Mouse (Mus musculus) kidney, embryonic 16.5 days (tissue): ENCODE data around the gene Exoc6b. TPM values are rescaled to one million over a fixed set of nuclear protein-coding genes. Genes with fewer than 3 reads are reported as not detected.

ENCODE experiments used
- ATAC-seq: fragments of 200-750 bp; cut with Nextera tagmentation; 2 replicates; pipeline ENCODE4 v1.8.0; 2017; ENCODE audit warnings: moderate TSS enrichment; ENCODE audit not compliant: low FRiP score, low TSS enrichment
- H3K27ac ChIP-seq: fragments of 300-500 bp; sonication (generic); 2 replicates; pipeline ENCODE4 v1.5.1; 2014; ENCODE audit warnings: low read length
- H3K27me3 ChIP-seq: fragments of 300-500 bp; sonication (generic); 2 replicates; pipeline ENCODE4 v1.6.1; 2014; ENCODE audit warnings: low read length, control low read depth, mixed read lengths; ENCODE audit not compliant: insufficient read depth
- H3K36me3 ChIP-seq: fragments of 300-500 bp; sonication (generic); 2 replicates; pipeline ENCODE4 v1.6.1; 2014; ENCODE audit warnings: low read length, control low read depth, mixed read lengths; ENCODE audit not compliant: insufficient read depth
- H3K4me1 ChIP-seq: fragments of 300-500 bp; sonication (generic); 2 replicates; pipeline ENCODE4 v1.6.1; 2014; ENCODE audit warnings: low read length, control low read depth, mixed read lengths; ENCODE audit not compliant: insufficient read depth
- H3K4me2 ChIP-seq: fragments of 300-500 bp; sonication (generic); replicated peaks from 2 replicates; pipeline ENCODE4 v1.6.1; 2014; ENCODE audit warnings: low read depth, low read length
- H3K4me3 ChIP-seq: fragments of 300-500 bp; sonication (generic); 2 replicates; pipeline ENCODE4 v1.5.1; 2014; ENCODE audit warnings: mild to moderate bottlenecking, low read length
- H3K9ac ChIP-seq: fragments of 300-500 bp; sonication (generic); replicated peaks from 2 replicates; pipeline ENCODE4 v1.6.1; 2014; ENCODE audit warnings: low read length
- H3K9me3 ChIP-seq: fragments of 300-500 bp; sonication (generic); 2 replicates; pipeline ENCODE4 v1.6.1; 2016; ENCODE audit warnings: low read length, control low read depth
- WGBS: fragments of 180-500 bp; shearing (Covaris S2); extraction: QIAGEN DNeasy Blood & Tissue Kit; methylation state at CpG from one replicate; pipeline ENCODE4 v1.1.7; 2014; 5-methylcytosine and 5-hydroxymethylcytosine counted together
- polyA plus RNA-seq: library from polyadenylated mRNA; unstranded; fragments of >200 nt; fragmentation: Nextera tagmentation; extraction: Ambion mirVana; gene quantifications from 2 replicates; pipeline ENCODE4 v1.2.1, GENCODE M21; 2015

Gene Exoc6b
- polyA plus RNA-seq, 1 experiment from 2014 or later, result 27.6 TPM

GRCm38 (mm10) chr6:84752806-84753420 lies 316.4 kb downstream of the Exoc6b start:
- H3K4me3 ChIP-seq, result no peak overlapping the region
- H3K36me3 ChIP-seq, result no peaks in the 10 kb centered on the region
- H3K4me1 ChIP-seq, result no peaks in the 10 kb centered on the region
- no peaks in the 10 kb centered on the region for H3K27me3 ChIP-seq
- no peaks in the 10 kb centered on the region for H3K9me3 ChIP-seq
- no peak overlapping the region for H3K4me2 ChIP-seq
- H3K9ac ChIP-seq, result no peak overlapping the region
- no peak overlapping the region for H3K27ac ChIP-seq
- no peak for ATAC-seq

- ATAC-seq, result no peak
- Histone ChIP-seq H3K4me1 (0 out of 2 replicates have a peak, but pooled peaks cover 5% of the 10 kb centered on the region), H3K27ac (no peak overlapping the region), H3K4me3 (no peak overlapping the region), H3K36me3 (no peaks in the 10 kb centered on the region), H3K4me2 (no peak overlapping the region), H3K27me3 (no peaks in the 10 kb centered on the region), H3K9me3 (no peaks in the 10 kb centered on the region), H3K9ac (no peak overlapping the region)
- 80% methylated on average over 2 of the region's 2 CpGs for WGBS
Observed at GRCm38 (mm10) chr6:84751409-84751808, 317.9 kb downstream of the Exoc6b start.

GRCm38 (mm10) chr6:84746847-84747395 lies 322.4 kb downstream of the Exoc6b start:
- Histone ChIP-seq H3K27me3 (no peaks in the 10 kb centered on the region), H3K4me1 (0 out of 2 replicates have a peak, but pooled peaks cover 5% of the 10 kb centered on the region), H3K27ac (no peak overlapping the region), H3K9ac (no peak overlapping the region), H3K4me2 (no peak overlapping the region), H3K36me3 (no peaks in the 10 kb centered on the region), H3K4me3 (no peak overlapping the region), H3K9me3 (no peaks in the 10 kb centered on the region)
- no peak for ATAC-seq
- 44% methylated on average over 10 of the region's 10 CpGs for WGBS

- no peak for ATAC-seq
- WGBS, result 80% methylated on average over 5 of the region's 5 CpGs
- H3K4me3 ChIP-seq, result no peak overlapping the region
- H3K27me3 ChIP-seq, result no peaks in the 10 kb centered on the region
- no peaks in the 10 kb centered on the region for H3K36me3 ChIP-seq
- H3K27ac ChIP-seq, result no peak overlapping the region
- H3K9ac ChIP-seq, result no peak overlapping the region
- H3K9me3 ChIP-seq, result no peaks in the 10 kb centered on the region
- no peak overlapping the region for H3K4me2 ChIP-seq
- 0 out of 2 replicates have a peak, but pooled peaks cover 5% of the 10 kb centered on the region for H3K4me1 ChIP-seq
Observed at GRCm38 (mm10) chr6:84746193-84746846, 323.0 kb downstream of the Exoc6b start.

GRCm38 (mm10) chr6:84745570-84745969 lies 323.7 kb downstream of the Exoc6b start:
- H3K27ac ChIP-seq, result no peak overlapping the region
- no peak overlapping the region for H3K4me2 ChIP-seq
- ATAC-seq, result no peak
- no peaks in the 10 kb centered on the region for H3K9me3 ChIP-seq
- H3K4me1 ChIP-seq, result 0 out of 2 replicates have a peak, but pooled peaks cover 5% of the 10 kb centered on the region
- H3K36me3 ChIP-seq, result no peaks in the 10 kb centered on the region
- WGBS, result 90% methylated on average over 7 of the region's 7 CpGs
- H3K4me3 ChIP-seq, result no peak overlapping the region
- H3K9ac ChIP-seq, result no peak overlapping the region
- H3K27me3 ChIP-seq, result no peaks in the 10 kb centered on the region

- no peaks in the 10 kb centered on the region for H3K27me3 ChIP-seq
- no peaks in the 10 kb centered on the region for H3K9me3 ChIP-seq
- H3K27ac ChIP-seq, result no peak overlapping the region
- 0 out of 2 replicates have a peak, but pooled peaks cover 5% of the 10 kb centered on the region for H3K4me1 ChIP-seq
- no peak overlapping the region for H3K4me2 ChIP-seq
- no peak overlapping the region for H3K9ac ChIP-seq
- no peak for ATAC-seq
- no peaks in the 10 kb centered on the region for H3K36me3 ChIP-seq
- WGBS, result 54% methylated on average over 3 of the region's 3 CpGs
- no peak overlapping the region for H3K4me3 ChIP-seq
Observed at GRCm38 (mm10) chr6:84742227-84742626, 327.1 kb downstream of the Exoc6b start.

- 61% methylated on average over 3 of the region's 3 CpGs for WGBS
- H3K4me3 ChIP-seq, result no peak overlapping the region
- no peaks in the 10 kb centered on the region for H3K9me3 ChIP-seq
- no peak overlapping the region for H3K4me2 ChIP-seq
- no peak overlapping the region for H3K9ac ChIP-seq
- H3K4me1 ChIP-seq, result no peaks in the 10 kb centered on the region
- no peaks in the 10 kb centered on the region for H3K36me3 ChIP-seq
- no peak for ATAC-seq
- H3K27ac ChIP-seq, result no peak overlapping the region
- no peaks in the 10 kb centered on the region for H3K27me3 ChIP-seq
Observed at GRCm38 (mm10) chr6:84736942-84737341, 332.4 kb downstream of the Exoc6b start.

- no peak for ATAC-seq
- Histone ChIP-seq H3K4me2 (no peak overlapping the region), H3K36me3 (no peaks in the 10 kb centered on the region), H3K27ac (no peak overlapping the region), H3K4me1 (no peaks in the 10 kb centered on the region), H3K27me3 (no peaks in the 10 kb centered on the region), H3K9ac (no peak overlapping the region), H3K9me3 (peaks cover 5% of the 10 kb centered on the region; the same call in 1 of the 2 replicates), H3K4me3 (no peak overlapping the region)
Observed at GRCm38 (mm10) chr6:84726876-84727275, 342.4 kb downstream of the Exoc6b start.

GRCm38 (mm10) chr6:84713171-84713570 lies 356.1 kb downstream of the Exoc6b start:
- Histone ChIP-seq H3K4me2 (no peak overlapping the region), H3K9me3 (no peaks in the 10 kb centered on the region), H3K36me3 (no peaks in the 10 kb centered on the region), H3K4me1 (no peaks in the 10 kb centered on the region), H3K27ac (no peak overlapping the region), H3K4me3 (no peak overlapping the region), H3K9ac (no peak overlapping the region), H3K27me3 (no peaks in the 10 kb centered on the region)
- WGBS, result 83% methylated on average over 11 of the region's 11 CpGs
- ATAC-seq, result no peak

GRCm38 (mm10) chr6:84710831-84711230 lies 358.5 kb downstream of the Exoc6b start:
- Histone ChIP-seq H3K4me3 (no peak overlapping the region), H3K36me3 (no peaks in the 10 kb centered on the region), H3K4me2 (no peak overlapping the region), H3K9ac (no peak overlapping the region), H3K27ac (no peak overlapping the region), H3K27me3 (no peaks in the 10 kb centered on the region), H3K4me1 (no peaks in the 10 kb centered on the region), H3K9me3 (no peaks in the 10 kb centered on the region)
- ATAC-seq, result no peak
- WGBS, result 73% methylated on average over 6 of the region's 6 CpGs
